Mouse (Mus musculus) frontal cortex, postnatal 10 days (tissue): Measurements from ENCODE around the gene Cd101.

ENCODE experiments used
- DNase-seq, 2 experiments: peaks; one replicate each; pipeline ENCODE4 v3.0.0; 2022; ENCODE audit warnings: low spot score in 2 of 2, mixed read lengths in 1 of 2

Gene Cd101

DNA sequence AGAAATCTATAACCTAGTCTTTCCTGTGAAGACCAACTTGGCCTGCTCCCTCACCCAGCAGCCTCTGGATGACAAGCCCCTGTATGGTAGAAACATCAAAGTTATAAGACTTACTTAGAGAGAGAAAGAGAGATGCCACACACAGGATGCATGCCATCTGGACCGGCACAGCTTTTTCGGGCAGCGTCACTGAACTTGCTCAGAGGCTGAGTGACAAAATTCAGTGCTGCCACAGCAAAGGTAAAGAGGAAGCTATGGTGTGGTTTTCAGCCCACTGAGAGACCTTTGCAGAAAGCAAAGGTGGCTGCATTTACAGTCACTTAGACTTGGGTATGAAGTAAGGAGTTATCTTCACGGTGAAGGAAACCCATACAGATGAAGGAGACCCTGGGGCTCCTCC lies at the start of gene Cd101:
TSS of gene Cd101 (minus strand) at position 218 of the 400 bp plus-strand sequence.
- DNase-seq: no peak

DNA sequence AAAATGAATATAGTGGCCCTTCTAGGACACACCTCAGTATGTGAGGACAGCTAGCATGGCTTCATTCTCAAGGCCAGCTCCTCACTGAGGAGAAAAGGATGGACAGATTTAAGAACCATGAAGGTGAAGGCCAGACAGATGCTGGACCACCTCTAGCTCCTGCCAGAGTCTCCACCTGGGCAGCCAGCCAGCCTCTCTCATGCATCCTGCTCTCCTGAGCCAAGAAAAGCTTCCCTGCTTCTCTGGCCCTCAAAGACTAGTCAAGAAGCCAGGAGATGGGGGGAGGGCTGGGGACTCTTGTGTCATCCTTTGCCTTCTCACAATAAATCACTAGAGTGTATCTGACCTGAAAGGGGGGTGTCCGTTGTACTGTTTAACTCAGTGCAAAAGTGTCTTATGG lies 49.0 kb upstream of the Cd101 start:
- DNase-seq: no peak

DNA sequence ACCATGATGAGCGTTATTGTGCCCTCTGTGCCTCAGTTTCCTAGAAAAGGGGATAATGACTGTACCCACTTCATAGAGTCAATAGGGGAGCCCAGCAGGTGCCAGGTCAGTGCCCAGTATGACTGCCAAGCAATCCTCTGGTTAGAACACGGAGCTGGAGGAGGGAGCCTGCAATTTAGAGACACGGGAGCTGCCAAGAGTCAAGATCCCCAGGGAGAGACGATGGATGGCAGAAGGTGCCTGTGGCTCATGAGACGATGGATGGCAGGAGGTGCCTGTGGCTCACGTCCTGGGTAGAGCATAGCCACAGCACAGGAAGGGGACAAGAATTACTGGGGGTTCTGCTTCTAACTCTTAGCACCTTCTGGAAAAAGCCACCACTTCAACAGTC lies 48.3 kb upstream of the Cd101 start:
- DNase-seq: no peak

DNA sequence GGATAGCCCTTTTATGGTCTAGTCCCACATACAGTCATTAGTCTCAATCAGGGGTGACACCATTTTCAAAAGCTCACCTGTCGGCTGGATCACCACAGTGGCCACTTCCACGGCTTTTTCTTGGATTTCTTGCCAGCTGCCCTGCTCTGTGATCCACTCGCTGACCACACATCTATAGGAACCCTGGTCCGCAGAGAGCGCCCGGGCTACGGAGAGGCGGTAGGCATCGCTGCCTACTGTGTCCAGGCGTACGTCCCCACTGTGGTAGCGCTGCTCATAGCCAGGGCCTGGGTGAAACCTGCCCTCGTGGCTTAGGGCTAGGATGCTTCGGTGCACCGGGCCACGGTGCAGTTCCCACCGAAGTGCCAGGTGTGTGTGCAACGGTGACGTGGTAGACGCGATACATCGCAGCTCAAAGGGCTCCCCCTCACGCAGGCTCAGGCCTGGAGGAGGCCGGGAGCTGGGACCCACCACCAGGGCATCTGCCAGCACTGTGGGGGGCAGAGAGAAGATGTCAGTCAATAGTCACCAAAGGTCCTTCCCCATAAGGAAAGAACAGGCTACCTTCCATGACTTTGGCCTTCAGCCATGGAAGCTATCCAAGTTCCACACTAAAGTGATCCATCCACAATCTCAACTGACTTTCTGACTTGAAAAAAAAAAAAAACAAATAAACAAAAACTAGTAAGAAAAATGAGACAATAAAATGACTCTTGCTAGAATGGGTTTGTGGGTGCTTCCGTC lies 47.8 kb upstream of the Cd101 start:
- no peak for DNase-seq

DNA sequence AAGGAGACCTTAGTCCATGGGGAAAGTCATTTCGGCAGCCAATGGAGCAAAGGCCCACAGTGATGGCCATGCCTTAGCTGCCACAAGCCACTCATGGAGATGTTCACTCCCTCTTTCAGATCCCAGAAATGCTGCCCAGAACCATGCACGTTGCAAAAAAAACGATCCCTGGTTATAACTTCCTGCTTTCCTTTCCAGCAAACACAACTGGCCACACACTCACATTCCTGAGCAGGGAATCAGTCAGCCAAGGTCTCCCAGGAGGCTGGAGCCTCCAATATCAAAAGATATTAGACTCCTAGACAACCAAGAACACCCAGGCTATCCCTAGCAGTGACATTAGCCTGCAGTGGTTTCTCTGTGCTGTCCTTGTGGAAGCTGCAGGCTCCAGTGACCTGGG lies 46.5 kb upstream of the Cd101 start:
- DNase-seq: no peak

DNA sequence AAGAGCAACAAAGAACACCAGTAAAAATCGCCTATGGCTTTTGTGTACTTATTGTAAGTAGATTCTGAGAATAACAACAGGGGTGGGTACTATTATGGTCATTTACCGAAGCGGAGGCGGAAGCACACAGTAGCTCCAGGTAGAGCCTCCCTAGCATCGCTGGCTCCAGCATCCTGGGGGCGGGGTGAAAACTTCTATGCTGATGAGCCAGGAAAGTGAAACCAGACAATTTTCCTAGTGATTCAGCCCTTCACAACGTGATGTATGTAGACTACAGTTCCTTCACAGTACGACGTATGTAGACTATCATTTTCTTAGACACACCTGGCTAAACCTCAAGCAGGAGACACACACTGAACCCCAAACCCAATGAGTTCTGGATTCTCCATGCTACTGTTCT lies 44.0 kb upstream of the Cd101 start:
- DNase-seq: no peak

DNA sequence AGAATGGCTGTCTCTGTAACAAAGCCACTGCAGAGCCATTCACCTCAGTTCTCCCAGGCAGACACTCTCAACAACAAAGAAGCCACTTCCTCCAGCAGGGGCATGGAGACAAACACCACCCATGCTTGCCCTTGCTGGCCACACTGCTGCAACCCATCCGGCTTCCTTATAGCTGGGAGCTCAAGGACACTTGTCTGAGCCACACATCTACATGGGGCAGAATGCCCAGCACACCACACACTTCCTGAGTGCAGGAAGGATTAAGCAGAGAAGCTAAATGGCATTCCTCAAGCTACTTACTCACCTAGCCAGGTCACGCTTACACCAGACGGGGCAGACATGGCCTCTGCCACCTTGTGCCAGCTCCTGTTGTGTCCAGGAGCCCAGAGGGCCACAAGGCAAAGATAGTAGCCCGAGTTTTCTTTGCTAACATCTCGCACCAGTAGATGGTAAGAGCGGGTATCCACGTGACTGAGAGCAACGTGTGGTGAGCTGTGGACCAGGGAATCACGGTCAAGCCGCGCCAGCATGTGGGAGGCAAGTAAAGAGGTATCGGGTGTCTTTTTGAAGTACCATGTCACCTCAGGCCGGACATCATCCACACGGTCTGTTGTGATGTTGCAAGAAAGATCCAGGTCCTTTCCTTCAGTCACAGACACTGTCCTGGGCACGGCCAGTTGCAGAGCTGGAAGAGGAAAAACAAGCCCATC lies 43.3 kb upstream of the Cd101 start:
- no peak for DNase-seq

DNA sequence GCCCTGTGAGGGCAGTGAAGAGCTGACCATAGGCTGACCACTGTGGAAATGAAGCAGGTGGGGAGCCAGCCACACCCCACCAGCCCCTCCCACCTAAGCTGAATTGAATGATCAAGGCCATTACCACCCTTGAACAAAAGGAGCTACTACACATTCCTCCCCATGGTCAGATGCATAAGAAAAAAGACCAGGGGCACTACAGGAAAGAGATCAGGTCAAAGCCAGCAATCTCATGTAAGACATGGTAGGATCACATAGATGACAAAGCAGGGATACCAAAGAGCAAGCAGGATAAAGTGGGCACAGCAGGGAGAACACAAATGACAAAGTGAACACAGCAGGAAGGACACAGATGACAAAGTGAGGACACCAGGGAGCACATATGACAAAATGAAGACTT lies 42.2 kb upstream of the Cd101 start:
- DNase-seq: no peak

DNA sequence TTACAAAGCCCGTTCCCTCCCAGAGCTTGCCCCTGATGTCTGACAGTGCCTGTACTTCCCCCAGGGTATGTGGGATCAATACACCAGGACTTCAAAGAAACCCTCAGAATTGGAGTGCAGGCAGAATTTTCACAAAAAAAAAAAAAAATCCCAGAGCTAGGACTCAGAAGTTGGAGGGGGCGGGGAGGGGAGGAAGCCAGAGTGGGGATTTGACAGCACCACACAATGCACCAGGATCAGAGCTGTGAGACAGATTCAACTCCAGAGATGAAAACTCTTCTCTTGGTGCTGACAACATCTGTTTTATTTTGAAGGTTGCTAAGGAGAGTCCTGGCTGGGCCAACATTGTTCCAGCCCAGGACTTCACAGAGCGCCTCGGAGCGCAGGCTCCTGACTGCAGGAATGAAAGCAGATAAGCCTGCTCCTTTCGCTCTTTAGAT lies 41.5 kb upstream of the Cd101 start:
- no peak for DNase-seq

DNA sequence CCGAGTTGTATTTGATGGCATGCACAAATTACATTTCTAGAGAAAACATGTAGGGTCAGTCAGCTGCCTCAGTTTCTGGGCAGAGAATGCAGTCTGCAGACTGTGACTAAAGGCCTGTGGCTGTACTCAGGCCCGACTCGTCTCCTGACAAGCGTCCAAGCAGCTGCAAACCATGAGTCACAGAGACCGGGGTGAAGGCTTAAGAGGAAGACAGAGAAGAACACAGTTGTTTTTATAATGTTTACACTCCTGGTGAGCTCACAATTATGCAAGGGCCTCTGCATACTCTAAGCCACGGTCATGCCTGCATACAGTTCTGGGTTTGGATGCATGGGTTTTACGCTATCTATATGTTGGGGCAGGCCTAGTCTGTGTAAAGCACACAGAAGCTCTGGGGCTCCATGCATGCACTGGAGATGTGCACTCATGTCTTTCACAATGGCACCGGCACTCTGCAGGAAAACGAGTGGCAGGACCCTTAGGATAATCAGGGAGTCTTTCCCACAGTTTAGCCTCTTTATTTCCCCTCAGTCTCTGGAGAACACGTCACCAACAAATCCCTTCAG lies 41.0 kb upstream of the Cd101 start:
- no peak for DNase-seq

DNA sequence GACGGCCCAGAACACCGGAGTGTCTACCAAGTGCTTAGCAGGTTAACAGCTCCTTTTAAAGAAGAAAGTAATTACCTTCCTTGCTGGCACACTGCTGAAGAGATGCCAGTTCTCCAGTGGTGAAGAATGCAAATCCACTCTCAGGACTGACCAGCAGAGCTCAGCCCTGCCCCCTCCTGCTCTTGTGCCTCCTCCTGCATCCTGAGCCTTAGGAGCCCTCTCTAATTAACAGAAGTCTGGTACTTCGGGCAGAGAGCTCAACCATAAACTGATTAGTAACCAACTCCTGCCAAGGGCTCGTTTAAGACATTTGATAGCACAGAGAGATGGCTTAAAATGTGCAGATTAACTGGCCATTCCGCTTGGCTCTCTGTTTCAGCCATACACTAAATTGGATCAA lies 39.3 kb upstream of the Cd101 start:
- DNase-seq: no peak

DNA sequence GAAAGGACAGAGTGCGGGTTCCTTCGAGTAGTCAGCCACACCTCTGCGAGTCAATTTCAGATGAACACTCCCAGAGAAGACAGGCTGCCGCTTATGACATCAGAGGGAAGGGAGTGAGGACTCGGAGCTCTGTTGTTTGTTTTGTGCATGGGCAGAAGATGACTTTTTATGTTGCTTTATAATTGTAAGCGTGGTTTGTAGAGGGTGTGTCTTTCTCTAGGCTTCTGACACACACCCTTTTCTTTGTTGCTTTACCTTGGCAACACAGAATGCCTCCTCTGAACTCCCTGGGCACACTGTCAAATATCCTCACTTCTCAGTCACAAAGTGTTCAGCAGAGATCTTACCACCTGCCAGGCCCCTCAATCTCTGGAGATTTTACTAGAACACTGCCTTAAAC lies 36.8 kb upstream of the Cd101 start:
- no peak for DNase-seq

DNA sequence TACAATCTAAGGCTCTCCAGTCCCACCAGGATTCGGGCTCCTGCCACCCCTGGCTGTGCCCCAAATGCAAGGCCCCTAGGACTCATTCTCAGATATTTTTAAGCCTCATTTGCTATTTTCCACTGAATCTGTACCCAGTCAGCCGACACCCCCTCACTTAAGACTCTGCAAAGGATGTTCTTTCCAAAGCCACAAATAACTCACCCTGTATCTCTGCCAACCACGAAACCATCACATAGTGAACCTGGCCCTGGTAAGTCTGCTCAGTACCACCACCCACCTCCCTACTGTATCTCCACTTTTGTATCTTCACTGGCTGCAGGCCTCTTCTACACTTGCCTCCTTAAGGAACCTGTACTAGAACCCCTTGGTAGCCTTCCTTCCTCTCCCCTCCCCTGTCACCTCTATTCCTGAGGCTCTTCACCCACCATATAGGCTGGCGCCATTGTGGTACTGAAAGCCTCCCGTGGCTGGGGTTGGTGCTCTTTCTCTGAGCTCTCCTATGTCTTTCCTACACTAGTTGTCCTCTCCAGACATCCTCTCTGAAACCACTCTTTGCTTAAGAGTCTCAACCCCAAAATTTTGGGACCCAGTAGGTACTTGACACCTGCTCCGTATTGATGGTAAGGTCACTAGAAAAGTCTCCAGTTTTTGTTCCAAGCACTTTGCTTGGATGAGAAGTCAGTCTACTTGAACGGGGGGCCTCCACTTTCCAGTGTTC lies 32.7 kb upstream of the Cd101 start:
- peak in 1 of 2 experiments; percentile 34 for DNase-seq

DNA sequence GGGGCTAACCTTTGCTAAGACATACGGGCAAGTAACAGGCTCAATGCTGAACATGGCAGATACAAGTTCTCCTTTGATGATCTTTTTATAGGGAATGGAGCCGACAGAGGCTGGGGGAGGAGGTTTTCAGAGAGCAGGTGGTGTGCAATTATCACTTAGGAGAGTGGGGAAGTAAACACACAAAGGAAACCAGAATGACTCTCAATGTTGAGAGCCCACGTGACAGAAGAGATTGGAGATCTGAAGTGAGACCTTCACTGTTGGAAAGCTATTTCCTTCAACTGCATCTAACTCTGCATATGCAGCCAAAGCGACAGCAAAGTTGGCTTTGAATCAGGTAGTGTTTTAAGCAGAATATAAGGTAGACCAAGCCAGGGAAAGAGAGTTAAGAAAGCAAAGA lies 29.9 kb upstream of the Cd101 start:
- no peak for DNase-seq

DNA sequence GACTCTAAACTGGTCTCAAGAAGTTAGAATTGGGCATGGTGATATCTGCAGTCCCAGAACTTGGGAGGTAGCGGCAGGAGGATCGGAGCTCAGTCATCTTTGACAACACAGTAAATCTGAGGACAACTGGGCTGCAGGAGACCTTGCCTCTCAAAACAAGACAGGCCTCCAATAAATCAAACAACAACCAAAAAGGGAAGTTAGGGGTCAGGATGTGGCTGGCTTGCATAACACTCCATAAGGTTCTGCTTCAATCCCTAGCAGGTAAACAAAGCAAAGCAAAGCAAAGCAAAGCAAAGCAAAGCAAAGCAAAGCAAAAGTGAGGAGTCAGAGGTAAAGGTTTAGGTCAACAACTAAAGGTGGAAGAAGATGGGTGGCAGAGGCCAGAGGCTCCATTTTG lies 28.8 kb upstream of the Cd101 start:
- DNase-seq: no peak

DNA sequence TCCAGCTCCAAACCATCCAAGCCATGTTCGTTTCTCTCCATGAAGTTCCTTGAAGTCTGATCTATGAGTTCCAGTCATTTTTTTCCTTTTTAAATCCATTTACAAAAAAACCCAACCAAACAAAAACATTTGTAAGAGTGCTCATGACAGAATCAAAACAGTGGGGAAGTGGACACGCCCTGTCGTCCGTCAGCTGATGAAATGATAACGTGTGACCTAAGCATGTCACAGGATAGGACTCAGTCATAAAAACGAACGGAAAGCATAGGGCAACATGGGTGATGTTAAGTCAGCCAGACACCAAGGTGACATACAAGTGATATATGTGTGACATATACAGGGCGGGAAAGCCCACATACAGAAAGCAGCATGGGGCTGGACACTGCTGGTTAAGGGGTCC lies 25.9 kb upstream of the Cd101 start:
- DNase-seq: no peak

DNA sequence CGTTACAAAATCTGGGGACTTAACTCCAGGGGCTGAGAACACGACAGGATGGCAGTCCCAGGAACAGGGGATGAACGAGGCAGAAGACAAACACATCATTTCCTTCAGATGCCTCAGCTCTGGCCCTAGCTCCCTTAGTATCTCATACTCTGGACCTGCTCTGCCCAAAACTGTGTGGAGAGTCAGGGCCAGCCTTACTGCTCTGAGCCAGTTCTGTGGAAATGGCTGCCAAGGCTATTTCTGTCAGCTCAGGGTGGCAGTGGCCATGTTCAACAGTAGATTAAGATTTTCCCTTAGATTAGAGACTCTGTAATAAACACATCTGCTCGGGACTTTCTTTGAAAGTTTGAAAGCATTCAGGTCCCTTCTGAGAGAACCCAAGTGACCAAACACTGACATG lies 22.2 kb upstream of the Cd101 start:
- no peak for DNase-seq

DNA sequence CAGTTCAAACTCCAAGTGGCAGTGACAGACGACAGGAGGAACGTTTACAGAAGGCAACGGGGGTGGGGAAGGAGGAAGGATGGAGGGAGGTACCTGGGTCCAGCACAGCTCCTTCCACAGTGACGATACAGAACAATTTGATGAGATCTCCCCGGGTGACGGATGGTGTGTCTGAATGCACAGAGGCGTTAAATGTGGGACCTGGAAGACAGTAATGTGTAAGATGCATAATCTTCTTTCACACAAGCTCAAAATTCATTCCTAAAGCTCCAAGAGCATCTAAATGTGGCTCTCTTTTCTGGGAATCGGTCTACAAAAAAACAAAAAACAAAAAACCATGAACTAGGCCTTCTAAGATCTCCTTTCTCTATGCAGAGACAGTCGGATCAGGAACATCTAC lies 20.6 kb upstream of the Cd101 start:
- no peak for DNase-seq

DNA sequence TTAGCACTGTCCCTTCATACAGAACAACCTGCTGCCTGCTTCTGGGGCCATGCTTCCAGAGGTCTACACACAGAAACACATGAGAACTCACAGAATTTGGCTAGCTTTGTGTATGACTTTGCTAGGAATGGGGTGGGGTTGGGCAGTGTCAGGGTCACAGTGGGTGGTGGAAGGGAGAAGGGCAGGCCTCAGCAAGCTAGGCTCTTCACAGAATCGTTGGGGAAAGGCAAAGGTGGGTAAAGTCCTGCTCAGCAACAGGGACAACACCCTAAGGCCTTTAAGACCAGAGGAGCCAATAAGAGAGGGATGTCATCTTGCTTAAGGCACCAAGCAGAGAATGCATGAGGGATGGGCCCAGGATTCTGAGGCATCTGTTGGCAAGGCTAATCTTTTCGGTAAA lies 19.4 kb upstream of the Cd101 start:
- DNase-seq: no peak

DNA sequence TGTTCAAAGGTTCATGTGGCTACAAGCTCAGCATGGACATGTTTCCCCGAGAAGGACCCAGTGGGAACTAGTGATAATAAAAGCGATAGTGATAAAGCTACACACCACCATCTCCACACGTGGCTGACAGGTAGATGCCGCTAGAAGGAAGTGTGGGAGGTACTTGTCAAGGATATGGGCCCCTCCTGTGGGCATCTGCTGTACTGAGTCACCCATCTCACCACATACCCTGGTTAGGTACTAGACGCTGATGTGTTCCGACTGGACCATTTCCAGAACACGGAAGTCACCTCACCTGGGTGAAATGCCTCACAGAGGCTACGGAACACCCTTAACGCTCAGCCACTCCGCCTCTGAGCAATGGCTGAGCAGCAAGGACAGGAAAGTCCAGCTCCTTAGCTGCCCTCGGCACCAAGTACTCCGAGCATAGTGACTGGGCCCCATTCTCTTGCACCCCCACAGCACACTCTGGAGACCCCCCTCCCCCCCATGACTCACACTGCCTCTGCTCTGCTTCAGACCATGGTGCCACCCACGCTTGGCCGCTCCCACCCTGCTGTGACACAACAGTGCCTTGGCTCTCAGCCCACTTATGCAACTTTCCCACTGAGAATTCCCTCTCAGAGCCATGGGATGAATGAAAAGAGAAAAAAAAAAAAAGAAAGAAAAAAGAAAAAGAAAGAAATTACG lies 18.4 kb upstream of the Cd101 start:
- DNase-seq: peak; percentile 50 to 59

DNA sequence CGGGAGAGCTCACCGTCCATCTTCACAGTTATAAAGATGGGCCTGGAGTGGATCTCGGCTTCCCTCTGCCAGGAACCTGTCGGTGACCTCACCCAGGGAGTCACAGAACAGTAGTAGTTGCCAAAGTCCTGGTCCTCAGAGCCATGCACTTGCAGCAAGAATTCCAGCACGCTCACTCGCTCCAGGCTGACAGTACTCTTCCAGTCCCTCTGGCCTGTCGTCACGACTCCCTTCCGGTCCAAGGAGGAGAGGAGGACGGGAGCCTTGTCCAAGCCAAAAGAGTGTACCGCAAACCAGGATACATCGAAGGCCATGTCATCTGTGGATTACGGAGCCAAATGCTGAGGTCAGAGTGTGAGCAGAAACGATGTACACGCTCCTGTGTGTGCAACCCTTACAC lies 16.1 kb upstream of the Cd101 start:
- no peak for DNase-seq

DNA sequence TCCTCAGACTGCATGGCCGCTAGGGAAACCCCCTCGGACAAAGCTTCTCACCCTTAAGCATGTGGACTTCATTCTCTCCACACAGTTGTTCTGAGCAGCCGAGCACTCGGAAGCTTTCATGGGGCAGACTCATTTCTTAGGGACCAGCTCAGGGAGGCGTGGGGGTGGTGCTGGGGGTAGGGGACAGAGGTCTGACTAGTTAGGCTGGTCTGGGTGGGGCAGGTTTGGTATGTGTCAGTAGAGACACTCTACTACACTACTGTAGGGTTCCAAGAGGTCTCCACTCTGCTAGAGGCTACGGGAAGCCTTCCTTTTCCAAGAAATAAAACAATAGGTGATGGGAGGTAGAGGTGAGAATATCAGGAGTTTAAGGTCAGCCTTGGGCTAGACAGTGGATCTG lies 15.3 kb upstream of the Cd101 start:
- no peak for DNase-seq
